Mouse (Mus musculus): ENCODE data around the gene Olfr172.

DNA sequence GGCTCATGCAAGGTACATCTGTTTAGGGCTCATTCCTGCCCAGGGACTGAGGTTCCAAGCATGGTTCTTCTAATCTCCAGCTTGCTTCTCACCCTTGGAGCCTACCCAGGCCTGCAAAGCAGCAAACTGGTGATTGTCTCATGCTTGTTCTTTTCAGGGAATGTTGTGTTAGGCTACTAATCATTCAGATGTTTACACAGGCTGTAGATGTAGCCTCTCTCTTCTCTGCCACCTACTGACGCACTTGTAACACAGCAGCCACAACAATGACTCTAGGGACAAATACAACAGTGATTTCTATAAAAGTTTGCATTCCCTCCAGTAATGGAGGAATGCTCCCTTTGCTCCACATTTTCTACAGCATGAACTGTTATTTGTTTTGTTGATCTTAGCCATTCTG lies 11.7 kb downstream of the Olfr172 start:
- TF ChIP-seq CTCF (conservative IDR thresholded peaks at IDR 0.05; ENCODE audit: insufficient read depth, insufficient read length, low read depth, low read length): peak; percentile 23; the same call in 1 of the 2 replicates
- TF ChIP-seq POLR2A (IDR thresholded peaks at IDR 0.05; ENCODE audit: low read depth, low read length): no peak
